Mouse (Mus musculus) effector memory CD4-positive, alpha-beta T cell, adult 7 months (primary cell): Measurements from ENCODE around the gene Efcab14. TPM values are rescaled to one million over a fixed set of nuclear protein-coding genes. Genes with fewer than 3 reads are reported as not detected.

ENCODE experiments used
- polyA plus RNA-seq: library from polyadenylated mRNA; unstranded; fragments of 100-300 nt; shearing (Covaris generic); gene quantifications from one replicate; pipeline ENCODE4 v1.2.1, GENCODE M21; 2017

The Efcab14 gene
- 37.7 TPM for polyA plus RNA-seq

DNA sequence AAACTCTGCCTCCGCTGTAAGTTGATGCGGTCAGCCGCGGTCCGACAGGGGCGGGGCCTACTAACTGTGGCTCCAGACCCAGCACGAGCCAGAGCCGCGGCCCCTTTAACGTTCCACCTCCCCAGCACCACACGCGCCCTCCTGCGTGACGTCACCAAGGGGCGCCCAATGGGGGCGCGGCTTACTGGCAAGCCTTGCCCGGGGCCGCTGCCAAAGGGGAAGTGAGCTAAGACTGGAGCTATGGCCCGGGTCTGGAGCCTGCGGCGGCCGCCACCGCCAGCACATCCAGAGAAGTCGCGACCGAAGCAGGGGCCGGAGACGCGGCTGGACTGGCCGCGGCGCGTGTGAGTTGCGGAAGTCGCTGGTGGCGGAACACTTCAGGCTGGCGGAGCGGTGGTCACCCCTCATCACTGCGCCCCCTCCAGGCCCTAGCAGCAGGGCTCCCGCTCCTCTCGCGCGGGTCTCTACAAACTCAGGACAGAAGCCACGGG lies at the start of gene Efcab14:
Gene Efcab14, plus strand, starts transcription at position 194 of the 491 bp plus-strand sequence.

DNA sequence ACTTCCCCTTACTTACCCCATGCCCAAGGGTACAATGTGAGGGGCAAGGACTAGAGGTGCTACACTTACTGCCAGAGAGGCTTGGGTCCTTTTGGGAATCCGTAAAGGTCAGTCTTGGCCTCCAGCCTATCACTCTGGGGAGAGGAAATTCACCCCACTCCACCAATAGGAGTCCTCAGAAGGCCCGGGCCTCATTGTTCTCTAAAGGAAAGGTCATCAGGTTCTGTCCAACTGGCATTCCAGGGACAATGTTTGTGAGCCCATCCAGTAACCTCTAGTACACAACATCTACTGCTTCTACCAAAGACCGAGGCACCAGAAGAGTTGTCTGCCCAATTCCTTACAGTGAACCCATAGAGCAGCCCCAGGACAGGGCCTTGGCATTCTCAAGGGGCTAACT lies 43.4 kb downstream of the Efcab14 start, which contains the start of gene Tex38:
Gene Tex38, minus strand, starts transcription at position 101 of the 400 bp plus-strand sequence.

DNA sequence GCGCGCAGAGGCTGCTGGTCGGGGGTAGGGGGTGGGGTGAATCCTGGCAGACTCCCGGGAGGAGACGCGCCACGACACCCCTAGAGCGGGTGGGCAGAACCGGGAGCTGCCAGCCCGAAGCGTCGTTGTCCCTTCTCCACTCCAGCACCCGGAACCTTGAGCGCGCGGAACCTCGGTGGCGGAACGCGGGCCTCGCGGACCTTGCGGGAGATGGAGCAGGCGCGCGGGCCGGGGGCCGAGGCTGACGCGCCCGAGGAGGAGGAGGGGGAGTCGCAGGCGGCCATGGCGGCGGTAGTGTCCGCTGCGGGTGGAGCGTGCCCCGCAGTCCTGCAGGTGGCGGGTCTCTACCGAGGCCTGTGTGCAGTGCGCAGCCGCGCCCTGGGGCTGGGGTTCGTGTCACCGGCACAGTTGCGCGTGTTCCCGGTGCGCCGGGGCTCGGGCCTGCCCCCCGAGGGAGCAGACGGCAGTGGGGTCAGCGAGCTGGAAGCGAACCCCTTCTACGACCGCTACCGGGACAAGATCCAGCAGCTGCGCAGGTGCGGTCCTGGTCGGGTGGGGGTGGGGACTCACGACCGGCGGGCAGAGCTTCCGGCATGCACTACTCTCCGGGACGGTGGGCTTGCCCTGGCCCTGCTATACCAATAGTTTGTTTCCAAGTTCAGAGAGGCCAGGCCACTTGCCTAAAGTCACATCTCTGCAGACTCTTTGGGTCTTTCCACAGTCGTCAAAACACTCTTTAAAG lies 47.4 kb downstream of the Efcab14 start, which contains the start of gene Atpaf1:
Gene Atpaf1, plus strand, starts transcription at position 44 of the 742 bp plus-strand sequence.

Other genes with a start within 250 kb of the Efcab14 start
- gene Cyp4a14, start 241.6 kb upstream of the Efcab14 start, polyA plus RNA-seq, result 0.54 TPM
- gene Cyp4a10, start 219.5 kb upstream of the Efcab14 start, polyA plus RNA-seq, result not detected
- gene Cyp4a31, start 174.1 kb upstream of the Efcab14 start, polyA plus RNA-seq, result not detected
- gene Cyp4a32, start 136.8 kb upstream of the Efcab14 start, polyA plus RNA-seq, result not detected
- gene Cyp4b1, start 90.0 kb upstream of the Efcab14 start, polyA plus RNA-seq, result not detected
- gene Tex38, start 43.3 kb downstream of the Efcab14 start, polyA plus RNA-seq, result not detected
- gene Atpaf1, start 47.1 kb downstream of the Efcab14 start, polyA plus RNA-seq, result 31.6 TPM
- 19.8 TPM for gene Mob3c, start 90.3 kb downstream of the Efcab14 start, polyA plus RNA-seq
- gene Mknk1, start 101.5 kb downstream of the Efcab14 start, polyA plus RNA-seq, result 44.9 TPM
- gene Kncn, start 146.7 kb downstream of the Efcab14 start, polyA plus RNA-seq, result 0.74 TPM
- not detected for gene 6430628N08Rik, start 152.9 kb downstream of the Efcab14 start, polyA plus RNA-seq
- gene Dmbx1, start 202.2 kb downstream of the Efcab14 start, polyA plus RNA-seq, result 0.12 TPM